Mouse (Mus musculus): Measurements from ENCODE around the gene D330045A20Rik. TPM values are rescaled to one million over a fixed set of nuclear protein-coding genes. Genes with fewer than 3 reads are reported as not detected.

The D330045A20Rik gene
- polyA plus RNA-seq (2012; rRNA removed) = 0.02 TPM in 1 of 2 replicates, not detected in the other

GRCm38 (mm10) chrX:139480022-139480894 is at the start of gene D330045A20Rik:
Gene D330045A20Rik (plus strand): TSS chrX:139480367.

GRCm38 (mm10) chrX:139562925-139563461 is 82.8 kb downstream of the D330045A20Rik start, which contains the start of gene Rnf128:
Gene Rnf128 (plus strand): TSS chrX:139563316.

Other genes starting within 250 kb of the D330045A20Rik start
- gene Trap1a, start 146.7 kb upstream of the D330045A20Rik start, polyA plus RNA-seq (2012; rRNA removed) = not detected in 2 replicates
- 7.8 and 18.4 TPM in 2 replicates for gene Rnf128, start 82.9 kb downstream of the D330045A20Rik start, polyA plus RNA-seq (2012; rRNA removed)
- 0.10 and 0.39 TPM in 2 replicates for gene Tbc1d8b, start 204.6 kb downstream of the D330045A20Rik start, polyA plus RNA-seq (2012; rRNA removed)
- not detected in 2 replicates for gene Gm15013, start 234.1 kb downstream of the D330045A20Rik start, polyA plus RNA-seq (2012; rRNA removed)

All from stomach, adult 2 months (tissue).